Mouse (Mus musculus) colon, adult 2 months (tissue): ENCODE results near the gene Efhc2. TPM values are rescaled to one million over a fixed set of nuclear protein-coding genes. Genes with fewer than 3 reads are reported as not detected.

Source experiments
- polyA plus RNA-seq: library from polyadenylated mRNA; depleted of rRNA; stranded (reverse); fragments of >200 nt; gene quantifications from 2 replicates; pipeline ENCODE4 v1.2.3, GENCODE M21; 2012; rRNA removed

The Efhc2 gene
- polyA plus RNA-seq, result not detected in 2 replicates

GRCm38 (mm10) chrX:17319126-17319583, at the start of gene Efhc2:
Gene Efhc2 (minus strand): TSS chrX:17319368.

